Comparison of ENCODE assay signal across 11 mouse cellular contexts in the genomic region with DNA sequence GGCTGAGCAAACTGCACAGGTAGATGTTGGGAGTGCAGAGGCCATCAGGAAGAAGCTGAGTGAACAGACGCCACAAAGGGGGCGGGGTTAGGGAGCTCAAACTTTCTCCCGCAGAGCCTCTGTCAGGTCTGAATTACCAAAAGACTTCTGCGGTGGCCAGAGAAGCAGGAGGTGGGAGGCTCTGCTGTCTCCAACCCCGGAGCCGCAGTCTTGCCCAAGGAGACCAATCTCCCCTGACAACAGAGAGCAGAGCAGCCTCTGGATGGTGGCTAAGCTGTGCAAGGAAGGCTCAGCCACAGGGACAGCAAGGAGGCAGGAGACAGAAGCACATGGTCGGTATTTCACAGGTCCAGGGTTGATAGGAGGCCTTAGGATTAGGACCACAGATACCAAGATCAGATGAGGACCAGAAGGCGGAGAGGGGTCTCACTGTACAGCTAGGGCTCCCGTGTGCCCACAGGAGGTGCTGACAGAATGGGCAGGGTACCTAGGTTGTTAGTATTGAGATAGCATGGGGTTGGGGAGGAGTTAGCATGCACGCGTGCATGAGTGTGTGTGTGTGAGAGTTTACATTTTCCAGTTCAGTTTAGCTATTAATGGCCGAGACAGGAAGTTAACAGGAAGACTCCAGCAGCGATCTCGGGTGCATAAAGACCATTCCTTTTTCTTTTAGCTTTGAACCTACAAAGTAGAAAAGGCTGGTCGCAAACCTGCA. TPM values are rescaled to one million over a fixed set of nuclear protein-coding genes. Genes with fewer than 3 reads are reported as not detected.
A peak's percentile ranks its signal among the peaks of the same experiment; 100 is the strongest.
DNase-seq lines count a peak whose midpoint lies in the region; ATAC-seq and TF ChIP-seq lines count a peak whose summit lies in the region.
"Had no signal": no experiment of that assay in that cellular context is flagged by ENCODE, and none has a peak within 500 bp of the region (broad histone marks: within the 10 kb centered on the region; RNA-seq: fewer than 3 reads in every experiment).

No protein-coding gene starts in this region.

- H3K79me2 ChIP-seq in CH12.LX (replicated peaks; ENCODE audit: control insufficient read depth, extremely low read depth, insufficient read depth, poor library complexity, severe bottlenecking) = no peaks in the 10 kb centered on the region

- no peaks in the 10 kb centered on the region for H3K9me3 ChIP-seq in kidney, embryonic 15.5 days (replicated peaks)
- H3K9me3 ChIP-seq in CH12.LX (replicated peaks; ENCODE audit: low read length) = no peaks in the 10 kb centered on the region
- H3K9me3 ChIP-seq in hindbrain, embryonic 10.5 days = no peaks in the 10 kb centered on the region
- H3K9me3 ChIP-seq in liver, embryonic 16.5 days (replicated peaks; ENCODE audit: control insufficient read depth, low read length) = no peaks in the 10 kb centered on the region

- no peak for TF ChIP-seq CTCF in CH12.LX (conservative IDR thresholded peaks at IDR 0.05 in 1 of 2, IDR thresholded peaks at IDR 0.05 in 1 of 2; ENCODE audit: low read depth in 2 of 2, low read length in 2 of 2)

- TF ChIP-seq RAD21 in CH12.LX (IDR thresholded peaks at IDR 0.05; ENCODE audit: low read depth, low read length) = no peak

- no peak for TF ChIP-seq EP300 in CH12.LX (IDR thresholded peaks at IDR 0.05; ENCODE audit: low read length)

- 0 out of 2 replicates have a peak, but pooled peaks cover 5% of the 10 kb centered on the region for H3K4me1 ChIP-seq in kidney, embryonic 15.5 days
- peaks cover 31 to 78% of the 10 kb centered on the region in 2 experiments for H3K4me1 ChIP-seq in CH12.LX (ENCODE audit: control insufficient read depth in 1 of 2, insufficient read depth in 2 of 2)
- H3K4me1 ChIP-seq in hindbrain, embryonic 10.5 days (replicated peaks) = peaks cover 29% of the 10 kb centered on the region
- peaks cover 31% of the 10 kb centered on the region for H3K4me1 ChIP-seq in liver, embryonic 16.5 days (ENCODE audit: control insufficient read depth, low read depth, low read length)

- no peak overlapping the region for H3K9ac ChIP-seq in kidney, embryonic 15.5 days
- peak overlapping the region; percentile 48; the same call in 1 of the 2 replicates for H3K9ac ChIP-seq in CH12.LX (ENCODE audit: insufficient read depth, low read depth)
- H3K9ac ChIP-seq in liver, embryonic 16.5 days (ENCODE audit: low read depth, low read length) = 0 out of 2 replicates have a peak overlapping the region, but pooled peaks have one; percentile 3

- 0 out of 2 replicates have a peak overlapping the region, but pooled peaks have one; percentile 10 for H3K4me2 ChIP-seq in kidney, embryonic 15.5 days
- peak overlapping the region; percentile 91 for H3K4me2 ChIP-seq in CH12.LX (ENCODE audit: insufficient read depth, low read depth, poor library complexity, severe bottlenecking)
- H3K4me2 ChIP-seq in liver, embryonic 16.5 days (ENCODE audit: low read depth, low read length) = peak overlapping the region; percentile 37

- no peaks in the 10 kb centered on the region for H3K27me3 ChIP-seq in kidney, embryonic 15.5 days
- no peaks in the 10 kb centered on the region for H3K27me3 ChIP-seq in CH12.LX (replicated peaks)
- no peaks in the 10 kb centered on the region for H3K27me3 ChIP-seq in hindbrain, embryonic 10.5 days (ENCODE audit: insufficient read depth, poor library complexity, severe bottlenecking)
- H3K27me3 ChIP-seq in liver, embryonic 16.5 days (ENCODE audit: control insufficient read depth, insufficient read depth, low read depth, low read length) = no peaks in the 10 kb centered on the region

- dilution Hi-C loops in CH12.LX (cut with MboI; ENCODE audit: extremely low pct_ligation_motif_present, extremely low pct_unique_long_range_greater_than_20kb, low sequenced_read_pairs) = no loop called here

- no peak overlapping the region for H3K4me3 ChIP-seq in kidney, embryonic 15.5 days (replicated peaks)
- H3K4me3 ChIP-seq in CH12.LX (replicated peaks in 1 of 3; ENCODE audit: low read depth in 2 of 3, low read length in 2 of 3, poor library complexity in 1 of 3) = peak overlapping the region; percentile 23 to 50 (median 42)
- H3K4me3 ChIP-seq in hindbrain, embryonic 10.5 days = peak overlapping the region; percentile 16; the same call in 1 of the 2 replicates
- H3K4me3 ChIP-seq in liver, embryonic 16.5 days (ENCODE audit: low read depth, low read length) = no peak overlapping the region
- H3K4me3 ChIP-seq: myocyte had no signal

- WGBS in kidney, embryonic 15.5 days = 51% methylated on average over 15 of the region's 15 CpGs
- 42% methylated on average over 15 of the region's 15 CpGs for WGBS in hindbrain, embryonic 10.5 days
- WGBS in liver, embryonic 16.5 days (ENCODE audit: insufficient replicate concordance) = 16% methylated on average over 15 of the region's 15 CpGs

- no peak for ATAC-seq in kidney, embryonic 15.5 days (replicated peaks; ENCODE audit: low FRiP score)
- ATAC-seq in liver, embryonic 16.5 days (ENCODE audit: low read depth) = no peak; the same call in 1 of the 2 replicates

- H3K36me3 ChIP-seq in kidney, embryonic 15.5 days = 0 out of 2 replicates have a peak, but pooled peaks cover 8% of the 10 kb centered on the region
- H3K36me3 ChIP-seq in CH12.LX (replicated peaks in 1 of 2; ENCODE audit: control insufficient read depth in 1 of 2, insufficient read depth in 1 of 2, low read length in 1 of 2) = peaks cover 19 to 35% of the 10 kb centered on the region in 2 experiments
- H3K36me3 ChIP-seq in hindbrain, embryonic 10.5 days = 0 out of 2 replicates have a peak, but pooled peaks cover 3% of the 10 kb centered on the region
- no peaks in the 10 kb centered on the region for H3K36me3 ChIP-seq in liver, embryonic 16.5 days (ENCODE audit: control insufficient read depth, insufficient read depth)

- TF ChIP-seq POLR2A in CH12.LX (IDR thresholded peaks at IDR 0.05; ENCODE audit: low read depth, low read length) = peak; percentile 66

- DNase-seq in kidney, postnatal 36 days = no peak
- DNase-seq in CH12.LX (ENCODE audit: extremely low read depth) (peak; percentile 33), MN1 (ENCODE audit: low spot score) (no peak)
- peak; percentile 25 for DNase-seq in hindbrain, embryonic 10.5 days (ENCODE audit: low spot score)
- no peak for DNase-seq in ovary, postnatal 10 days (ENCODE audit: low spot score)
- DNase-seq in cerebellum, adult 9-10 months = no peak
- DNase-seq: kidney, postnatal 14 days; right cerebral cortex, postnatal 4 days had no signal

- no peak overlapping the region for H3K27ac ChIP-seq in kidney, embryonic 15.5 days
- peak overlapping the region; percentile 64 for H3K27ac ChIP-seq in CH12.LX (ENCODE audit: insufficient read depth, low read depth)
- peak overlapping the region; percentile 50; the same call in 1 of the 2 replicates for H3K27ac ChIP-seq in hindbrain, embryonic 10.5 days
- no peak overlapping the region for H3K27ac ChIP-seq in liver, embryonic 16.5 days (ENCODE audit: low read length)

- in situ Hi-C loops in CH12.LX (cut with MboI; ENCODE audit: low pct_ligation_motif_present, low pct_unique_long_range_greater_than_20kb, low sequenced_read_pairs) = no loop called here

TF ChIP-seq in CH12.LX, 34 proteins besides CTCF, POLR2A, EP300 and RAD21 (continues in another document):
- no peak for TF ChIP-seq JUN (IDR thresholded peaks at IDR 0.05; ENCODE audit: insufficient read depth, low read depth, low read length)
- TF ChIP-seq RCOR1 (conservative IDR thresholded peaks at IDR 0.05; ENCODE audit: low read depth, low read length) = no peak
- no peak for TF ChIP-seq CHD2 (IDR thresholded peaks at IDR 0.05; ENCODE audit: low read length)
- 0 out of 2 replicates have a peak, but pooled peaks have one; percentile 34 for TF ChIP-seq ELF1 (IDR thresholded peaks at IDR 0.05; ENCODE audit: low read depth, low read length)
- peak; percentile 81 for TF ChIP-seq MAX (IDR thresholded peaks at IDR 0.05; ENCODE audit: low read length)

RNA-seq across cellular contexts. Expression of a gene that starts 8.8 kb away (rescaled TPM):
- polyA plus RNA-seq in kidney, embryonic 15.5 days (2015; fragmentation: Nextera tagmentation; extraction: Ambion mirVana) = 67.9 and 76.3 TPM in 2 replicates
- 30.8 and 31.3 TPM in 2 replicates for total RNA-seq in CH12.LX (2012; rRNA removed)
- 16.0 and 18.9 TPM in 2 replicates for total RNA-seq in CH12.LX (2014; rRNA removed)
- polyA plus RNA-seq in CH12.LX (2012; ENCODE audit: insufficient read length, low read depth) = 77.9 and 101 TPM in 2 replicates
- polyA plus RNA-seq in hindbrain, embryonic 10.5 days (2016; fragmentation: Nextera tagmentation; extraction: Ambion mirVana) = 94.3 and 103 TPM in 2 replicates
- 17.6 and 19.8 TPM in 2 replicates for polyA plus RNA-seq in liver, embryonic 16.5 days (2015; fragmentation: Nextera tagmentation; extraction: Ambion mirVana)

RNA-seq across cellular contexts. Expression of a gene that starts 8.8 kb away (rescaled TPM):
- 2.2 and 3.0 TPM in 2 replicates for polyA plus RNA-seq in kidney, embryonic 15.5 days (2015; fragmentation: Nextera tagmentation; extraction: Ambion mirVana)
- total RNA-seq in CH12.LX (2012; rRNA removed) (20.6 and 30.5 TPM in 2 replicates), CH12.LX (2014; rRNA removed) (0.26 and 1.1 TPM in 2 replicates)
- 7.1 and 9.8 TPM in 2 replicates for polyA plus RNA-seq in CH12.LX (2012; ENCODE audit: insufficient read length, low read depth)
- 2.9 and 3.7 TPM in 2 replicates for polyA plus RNA-seq in hindbrain, embryonic 10.5 days (2016; fragmentation: Nextera tagmentation; extraction: Ambion mirVana)
- polyA plus RNA-seq in liver, embryonic 16.5 days (2015; fragmentation: Nextera tagmentation; extraction: Ambion mirVana) = 0.85 and 1.6 TPM in 2 replicates

RNA-seq across cellular contexts. Expression of a gene that starts 27.2 kb away (rescaled TPM):
- polyA plus RNA-seq in kidney, embryonic 15.5 days (2015; fragmentation: Nextera tagmentation; extraction: Ambion mirVana) = 53.9 and 61.0 TPM in 2 replicates
- total RNA-seq in CH12.LX (2012; rRNA removed) (79.7 and 90.4 TPM in 2 replicates), CH12.LX (2014; rRNA removed) (67.2 and 70.8 TPM in 2 replicates)
- 105 and 112 TPM in 2 replicates for polyA plus RNA-seq in CH12.LX (2012; ENCODE audit: insufficient read length, low read depth)
- polyA plus RNA-seq in hindbrain, embryonic 10.5 days (2016; fragmentation: Nextera tagmentation; extraction: Ambion mirVana) = 64.4 and 66.3 TPM in 2 replicates
- 26.5 and 26.6 TPM in 2 replicates for polyA plus RNA-seq in liver, embryonic 16.5 days (2015; fragmentation: Nextera tagmentation; extraction: Ambion mirVana)

RNA-seq across cellular contexts. Expression of a gene that starts 27.7 kb away (rescaled TPM):
- polyA plus RNA-seq in kidney, embryonic 15.5 days (2015; fragmentation: Nextera tagmentation; extraction: Ambion mirVana) = 0.45 and 0.86 TPM in 2 replicates
- total RNA-seq in CH12.LX (2012; rRNA removed) = 0.85 and 1.8 TPM in 2 replicates
- total RNA-seq in CH12.LX (2014; rRNA removed) = 0.54 and 0.60 TPM in 2 replicates
- polyA plus RNA-seq in CH12.LX (2012; ENCODE audit: insufficient read length, low read depth) = 1.5 and 2.9 TPM in 2 replicates
- polyA plus RNA-seq in hindbrain, embryonic 10.5 days (2016; fragmentation: Nextera tagmentation; extraction: Ambion mirVana) = 1.0 and 1.4 TPM in 2 replicates
- polyA plus RNA-seq in liver, embryonic 16.5 days (2015; fragmentation: Nextera tagmentation; extraction: Ambion mirVana) = 0.18 and 0.20 TPM in 2 replicates

RNA-seq across cellular contexts. Expression of a gene that starts 30.4 kb away (rescaled TPM):
- 12.7 and 15.5 TPM in 2 replicates for polyA plus RNA-seq in kidney, embryonic 15.5 days (2015; fragmentation: Nextera tagmentation; extraction: Ambion mirVana)
- 64.3 and 80.0 TPM in 2 replicates for total RNA-seq in CH12.LX (2012; rRNA removed)
- 39.0 and 40.6 TPM in 2 replicates for total RNA-seq in CH12.LX (2014; rRNA removed)
- polyA plus RNA-seq in CH12.LX (2012; ENCODE audit: insufficient read length, low read depth) = 45.1 and 49.6 TPM in 2 replicates
- polyA plus RNA-seq in hindbrain, embryonic 10.5 days (2016; fragmentation: Nextera tagmentation; extraction: Ambion mirVana) = 15.3 and 15.5 TPM in 2 replicates
- 8.0 and 8.9 TPM in 2 replicates for polyA plus RNA-seq in liver, embryonic 16.5 days (2015; fragmentation: Nextera tagmentation; extraction: Ambion mirVana)

Comparison
In these comparisons a context has a peak if more than half of its experiments do, and no peak if none do; other contexts are left out.
1. H3K27ac ChIP-seq: peak in CH12.LX (single experiment) and hindbrain, embryonic 10.5 days (single experiment); none in kidney, embryonic 15.5 days (single experiment) and liver, embryonic 16.5 days (single experiment).
2. H3K4me2 ChIP-seq: peak in every context shown above with its lines; median percentile 91 in CH12.LX; 37 in liver, embryonic 16.5 days; 10 in kidney, embryonic 15.5 days.
3. H3K4me3 ChIP-seq: peak in CH12.LX (3 of 3) and hindbrain, embryonic 10.5 days (single experiment); none in kidney, embryonic 15.5 days (single experiment) and liver, embryonic 16.5 days (single experiment).
4. DNase-seq: peak in CH12.LX (single experiment) and hindbrain, embryonic 10.5 days (single experiment); none in kidney, postnatal 36 days (0 of 2), ovary, postnatal 10 days (single experiment), MN1 (single experiment) and cerebellum, adult 9-10 months (single experiment).